Mouse (Mus musculus) lung, embryonic 16.5 days (tissue): ENCODE results near the gene Nap1l5. TPM values are rescaled to one million over a fixed set of nuclear protein-coding genes. Genes with fewer than 3 reads are reported as not detected.

ENCODE experiments used
- ATAC-seq: fragments of 200-750 bp; cut with Nextera tagmentation; 2 replicates; pipeline ENCODE4 v1.8.0; 2017; ENCODE audit warnings: low read depth, mild to moderate bottlenecking, moderate library complexity
- H3K27ac ChIP-seq: fragments of 300-500 bp; sonication (generic); 2 replicates; pipeline ENCODE4 v1.5.1; 2014; ENCODE audit warnings: mild to moderate bottlenecking, control low read depth, low read length
- H3K27me3 ChIP-seq: fragments of 300-500 bp; sonication (generic); 2 replicates; pipeline ENCODE4 v1.6.1; 2014; ENCODE audit warnings: low read depth, low read length, mixed read lengths; ENCODE audit not compliant: control insufficient read depth, insufficient read depth
- H3K36me3 ChIP-seq: fragments of 300-500 bp; sonication (generic); 2 replicates; pipeline ENCODE4 v1.6.1; 2014; ENCODE audit warnings: low read length; ENCODE audit not compliant: control insufficient read depth, insufficient read depth
- H3K4me1 ChIP-seq: fragments of 300-500 bp; sonication (generic); replicated peaks from 2 replicates; pipeline ENCODE4 v1.6.1; 2014; ENCODE audit warnings: low read length, mixed read lengths; ENCODE audit not compliant: control insufficient read depth, insufficient read depth
- H3K4me2 ChIP-seq: fragments of 300-500 bp; sonication (generic); 2 replicates; pipeline ENCODE4 v1.6.1; 2014; ENCODE audit warnings: low read depth, low read length, control low read depth
- H3K4me3 ChIP-seq: fragments of 300-500 bp; sonication (generic); 2 replicates; pipeline ENCODE4 v1.5.1; 2014; ENCODE audit warnings: mild to moderate bottlenecking, low read length, control low read depth
- H3K9ac ChIP-seq: fragments of 300-500 bp; sonication (generic); 2 replicates; pipeline ENCODE4 v1.6.1; 2014; ENCODE audit warnings: low read length, control low read depth
- H3K9me3 ChIP-seq: fragments of 300-500 bp; sonication (generic); 2 replicates; pipeline ENCODE4 v1.6.1; 2016; ENCODE audit warnings: low read length; ENCODE audit not compliant: control insufficient read depth
- WGBS: fragments of 180-500 bp; shearing (Covaris S2); extraction: QIAGEN DNeasy Blood & Tissue Kit; methylation state at CpG from one replicate; pipeline ENCODE4 v1.1.7; 2014; 5-methylcytosine and 5-hydroxymethylcytosine counted together
- polyA plus RNA-seq: library from polyadenylated mRNA; unstranded; fragments of >200 nt; fragmentation: Nextera tagmentation; extraction: Ambion mirVana; gene quantifications from 2 replicates; pipeline ENCODE4 v1.2.1, GENCODE M21; 2015

The Nap1l5 gene
- polyA plus RNA-seq, 1 experiment from 2014 or later, result 1.7 TPM

DNA sequence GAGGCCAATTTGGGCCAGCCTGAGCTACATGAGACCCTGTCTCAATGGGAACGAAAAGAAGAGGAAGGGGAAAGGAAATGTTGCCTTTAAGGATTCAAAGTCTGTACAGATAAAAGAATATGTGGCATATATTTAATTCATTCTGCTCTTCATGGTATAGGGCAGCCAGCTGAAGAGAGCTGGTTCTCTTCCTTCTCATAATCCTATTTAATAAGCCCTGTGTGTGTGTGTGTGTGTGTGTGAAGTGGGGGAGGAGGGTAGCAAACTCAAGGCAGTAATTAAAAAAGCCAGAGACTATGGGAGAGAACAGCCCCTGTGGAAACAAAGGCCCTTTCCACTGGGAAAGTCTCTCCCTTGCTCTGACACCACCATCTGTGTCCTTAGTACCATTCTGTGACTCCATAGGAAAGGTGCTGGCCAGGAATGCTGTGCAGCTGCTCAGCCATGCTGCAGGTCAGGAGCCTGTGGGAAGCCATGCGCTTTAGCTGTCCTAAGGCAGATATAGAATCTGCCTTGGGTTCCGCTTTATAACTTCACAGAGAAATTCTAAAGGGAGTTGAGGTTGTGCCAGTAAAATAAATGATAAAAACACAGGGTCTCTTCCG is 43.1 kb downstream of the Nap1l5 start:
- H3K36me3 ChIP-seq, result 0 out of 2 replicates have a peak, but pooled peaks cover 2% of the 10 kb centered on the region
- no peak overlapping the region for H3K4me2 ChIP-seq
- no peaks in the 10 kb centered on the region for H3K27me3 ChIP-seq
- no peaks in the 10 kb centered on the region for H3K9me3 ChIP-seq
- ATAC-seq, result no peak
- H3K4me3 ChIP-seq, result no peak overlapping the region
- WGBS, result 83% methylated on average over 4 of the region's 4 CpGs
- H3K9ac ChIP-seq, result no peak overlapping the region
- H3K27ac ChIP-seq, result no peak overlapping the region
- H3K4me1 ChIP-seq, result no peaks in the 10 kb centered on the region

DNA sequence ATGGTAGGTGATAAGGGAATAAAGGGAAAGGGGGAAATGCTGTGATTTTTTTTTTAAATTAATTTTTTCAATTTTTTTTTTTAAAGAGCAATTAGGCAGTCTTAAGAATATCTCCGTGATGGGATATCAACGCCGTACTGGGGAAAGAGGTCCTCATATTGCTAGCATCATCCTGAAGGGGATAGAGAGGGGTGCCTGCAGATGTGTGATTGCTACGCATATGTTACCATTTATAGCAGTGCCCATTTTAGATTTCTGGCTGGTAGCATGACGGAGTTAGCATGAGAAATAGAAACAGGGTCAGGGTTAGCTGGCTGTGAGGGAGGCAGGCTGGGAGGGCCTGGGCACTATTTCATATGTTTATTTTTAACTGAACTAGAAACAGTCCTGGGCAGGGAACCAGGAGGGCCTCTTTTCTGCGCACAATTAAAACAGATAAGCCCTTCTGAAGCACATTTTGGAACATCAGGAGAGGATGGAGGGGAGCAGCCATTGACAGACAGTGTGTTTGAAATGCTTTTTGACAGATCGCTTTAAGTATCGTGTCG is 44.4 kb downstream of the Nap1l5 start:
- H3K9ac ChIP-seq, result no peak overlapping the region
- peak; percentile 38; the same call in 1 of the 2 replicates for ATAC-seq
- no peaks in the 10 kb centered on the region for H3K4me1 ChIP-seq
- no peaks in the 10 kb centered on the region for H3K27me3 ChIP-seq
- WGBS, result 69% methylated on average over 9 of the region's 9 CpGs
- no peak overlapping the region for H3K27ac ChIP-seq
- H3K9me3 ChIP-seq, result no peaks in the 10 kb centered on the region
- 0 out of 2 replicates have a peak, but pooled peaks cover 2% of the 10 kb centered on the region for H3K36me3 ChIP-seq
- no peak overlapping the region for H3K4me2 ChIP-seq
- no peak overlapping the region for H3K4me3 ChIP-seq

DNA sequence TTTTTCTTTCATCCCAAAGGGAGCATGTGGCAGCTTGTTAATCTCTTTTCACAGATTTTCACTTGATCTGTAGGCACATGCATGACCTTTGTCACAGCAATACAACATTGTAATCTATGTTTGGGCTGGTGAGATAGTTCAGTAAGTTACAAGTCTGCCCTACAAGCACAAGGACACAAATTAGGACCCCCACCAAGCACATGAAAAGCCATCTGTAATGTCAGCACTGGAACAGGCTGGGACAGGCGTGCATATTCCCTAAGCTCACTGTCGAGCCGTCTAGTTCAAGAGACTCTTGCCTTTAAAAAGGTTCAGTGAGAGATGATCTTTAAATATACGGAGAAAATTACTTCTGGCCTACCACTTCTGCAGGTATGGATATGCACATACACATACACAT is 47.4 kb downstream of the Nap1l5 start:
- Histone ChIP-seq H3K9ac (no peak overlapping the region), H3K27ac (no peak overlapping the region), H3K27me3 (no peaks in the 10 kb centered on the region), H3K9me3 (no peaks in the 10 kb centered on the region), H3K4me3 (no peak overlapping the region), H3K4me2 (no peak overlapping the region), H3K4me1 (no peaks in the 10 kb centered on the region), H3K36me3 (0 out of 2 replicates have a peak, but pooled peaks cover 2% of the 10 kb centered on the region)
- ATAC-seq, result no peak
- WGBS, result 87% methylated on average over 4 of the region's 4 CpGs

DNA sequence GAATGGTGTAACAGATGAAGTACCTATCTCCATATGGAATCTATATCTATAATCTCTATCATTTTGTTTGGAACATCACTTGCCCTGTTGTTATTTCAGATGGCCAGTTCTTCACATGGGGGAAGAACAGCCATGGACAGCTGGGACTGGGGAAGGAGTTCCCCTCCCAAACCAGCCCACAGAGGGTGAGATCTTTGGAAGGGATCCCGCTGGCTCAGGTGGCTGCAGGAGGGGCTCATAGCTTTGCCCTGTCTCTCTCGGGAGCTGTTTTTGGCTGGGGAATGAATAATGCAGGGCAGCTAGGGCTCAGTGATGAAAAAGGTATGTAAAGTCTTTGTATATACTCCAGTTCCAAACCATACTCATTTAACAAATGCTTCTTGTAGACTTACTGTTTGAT is 50.4 kb downstream of the Nap1l5 start:
- Histone ChIP-seq H3K9me3 (no peaks in the 10 kb centered on the region), H3K4me2 (no peak overlapping the region), H3K27ac (no peak overlapping the region), H3K36me3 (0 out of 2 replicates have a peak, but pooled peaks cover 2% of the 10 kb centered on the region), H3K4me3 (no peak overlapping the region), H3K27me3 (no peaks in the 10 kb centered on the region), H3K9ac (no peak overlapping the region), H3K4me1 (no peaks in the 10 kb centered on the region)
- WGBS, result 55% methylated on average over 2 of the region's 2 CpGs
- no peak for ATAC-seq

DNA sequence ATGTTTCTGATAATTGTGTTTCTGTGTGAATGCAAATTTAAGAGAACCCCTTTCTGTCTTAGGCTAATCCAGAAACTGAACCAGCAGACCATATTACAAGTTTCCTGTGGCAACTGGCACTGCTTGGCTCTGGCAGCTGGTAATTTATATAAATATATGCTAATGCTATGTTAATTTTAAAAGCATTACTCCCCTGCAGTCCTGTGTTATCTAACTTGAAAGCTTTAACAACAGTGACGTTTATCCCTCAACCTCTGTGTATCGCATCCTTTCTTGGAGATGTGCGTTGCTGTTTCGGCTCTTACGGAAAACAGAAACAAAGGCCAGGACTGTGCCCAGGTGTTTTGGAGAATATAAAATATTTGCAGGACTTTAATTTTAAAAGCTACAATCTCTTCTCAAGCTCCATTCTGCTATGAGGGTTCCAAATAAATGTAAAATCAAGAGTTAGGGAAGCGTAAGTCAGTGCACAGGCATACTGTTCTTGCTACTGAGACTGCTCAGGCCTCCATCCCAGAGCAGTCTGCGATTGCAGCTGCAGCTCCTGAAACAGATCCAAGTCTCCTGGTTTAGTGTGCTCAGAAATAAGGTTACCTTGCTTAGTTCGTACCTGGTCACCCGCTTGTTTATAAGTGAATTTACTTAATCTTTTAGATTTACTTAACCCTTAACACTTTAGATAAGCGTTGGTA is 51.1 kb downstream of the Nap1l5 start:
- WGBS, result 79% methylated on average over 10 of the region's 10 CpGs
- Histone ChIP-seq H3K4me3 (no peak overlapping the region), H3K27ac (no peak overlapping the region), H3K4me1 (no peaks in the 10 kb centered on the region), H3K4me2 (no peak overlapping the region), H3K27me3 (no peaks in the 10 kb centered on the region), H3K36me3 (0 out of 2 replicates have a peak, but pooled peaks cover 2% of the 10 kb centered on the region), H3K9me3 (no peaks in the 10 kb centered on the region), H3K9ac (no peak overlapping the region)
- no peak for ATAC-seq

Other genes starting within 250 kb of the Nap1l5 start
- gene Herc3, start 75.6 kb downstream of the Nap1l5 start, polyA plus RNA-seq, result 7.2 and 8.0 TPM in 2 replicates
- gene Fam13a, start 117.5 kb upstream of the Nap1l5 start, polyA plus RNA-seq, result 27.3 and 33.3 TPM in 2 replicates